8 mouse cellular contexts compared by ENCODE assay signal in genomic region chr17:56326153-56327147, GRCm38 (mm10). TPM values are rescaled to one million over a fixed set of nuclear protein-coding genes. Genes with fewer than 3 reads are reported as not detected.
DNase-seq lines count a peak whose midpoint lies in the region; ATAC-seq and TF ChIP-seq lines count a peak whose summit lies in the region.

No protein-coding gene starts in this region.

- DNase-seq in heart, postnatal 4 days, result no peak
- DNase-seq in G1E (ENCODE audit: low spot score), result no peak
- DNase-seq in embryonic facial prominence, embryonic 11.5 days (ENCODE audit: low spot score), result peak; percentile 60
- DNase-seq in natural killer cell, adult 2 months (ENCODE audit: low spot score in 2 of 2), result no peak
- no peak for DNase-seq in gastrocnemius, postnatal 10 days

- H3K27ac ChIP-seq in heart, embryonic 16.5 days (ENCODE audit: low read length), result peak overlapping the region; percentile 93
- peak overlapping the region; percentile 74 for H3K27ac ChIP-seq in embryonic facial prominence, embryonic 11.5 days (replicated peaks; ENCODE audit: low read depth, low read length)
- H3K27ac ChIP-seq in intestine, postnatal 0 days (ENCODE audit: low read depth, low read length), result peak overlapping the region; percentile 97
- H3K27ac ChIP-seq in midbrain, embryonic 12.5 days (replicated peaks), result peak overlapping the region; percentile 95

- H3K4me2 ChIP-seq in heart, embryonic 16.5 days (ENCODE audit: low read depth, low read length), result peak overlapping the region; percentile 96
- peak overlapping the region; percentile 88 for H3K4me2 ChIP-seq in embryonic facial prominence, embryonic 11.5 days (ENCODE audit: low read depth, low read length)
- peak overlapping the region; percentile 92 for H3K4me2 ChIP-seq in intestine, postnatal 0 days (replicated peaks; ENCODE audit: low read depth)
- H3K4me2 ChIP-seq in midbrain, embryonic 12.5 days (replicated peaks), result peak overlapping the region; percentile 70

- H3K9ac ChIP-seq in heart, embryonic 16.5 days (ENCODE audit: low read length), result peak overlapping the region; percentile 89
- peak overlapping the region; percentile 90 for H3K9ac ChIP-seq in embryonic facial prominence, embryonic 11.5 days (replicated peaks; ENCODE audit: low read length)
- H3K9ac ChIP-seq in intestine, postnatal 0 days (ENCODE audit: low read depth, low read length), result peak overlapping the region; percentile 91
- H3K9ac ChIP-seq in midbrain, embryonic 12.5 days (replicated peaks), result peak overlapping the region; percentile 94

- peak; percentile 35 for ATAC-seq in heart, embryonic 16.5 days (replicated peaks; ENCODE audit: extremely low read depth, insufficient read depth, low FRiP score)
- ATAC-seq in G1E (ENCODE audit: extremely low read depth, insufficient number of reproducible peaks, low FRiP score, poor library complexity, severe bottlenecking), result no peak
- peak; percentile 41 for ATAC-seq in embryonic facial prominence, embryonic 11.5 days (replicated peaks; ENCODE audit: insufficient number of reproducible peaks, low FRiP score, low TSS enrichment, low read depth)
- ATAC-seq in intestine, postnatal 0 days, result peak; percentile 44
- no peak; the same call in 1 of the 2 replicates for ATAC-seq in midbrain, embryonic 12.5 days (ENCODE audit: low FRiP score, low read depth)

- H3K4me1 ChIP-seq in heart, embryonic 16.5 days (ENCODE audit: control insufficient read depth, insufficient read depth, low read length), result peaks cover 44% of the 10 kb centered on the region
- peaks cover 69% of the 10 kb centered on the region for H3K4me1 ChIP-seq in G1E (ENCODE audit: insufficient read depth, low read depth, low read length)
- H3K4me1 ChIP-seq in embryonic facial prominence, embryonic 11.5 days (ENCODE audit: control insufficient read depth, insufficient read depth, low read length), result peaks cover 5% of the 10 kb centered on the region; the same call in 1 of the 2 replicates
- H3K4me1 ChIP-seq in intestine, postnatal 0 days (replicated peaks; ENCODE audit: control insufficient read depth, insufficient read depth, low read length), result peaks cover 10% of the 10 kb centered on the region; the same call in 1 of the 2 replicates
- H3K4me1 ChIP-seq in midbrain, embryonic 12.5 days, result peaks cover 46% of the 10 kb centered on the region

- peaks cover 9% of the 10 kb centered on the region for H3K36me3 ChIP-seq in heart, embryonic 16.5 days (ENCODE audit: control insufficient read depth, insufficient read depth)
- H3K36me3 ChIP-seq in G1E (replicated peaks), result peaks cover 64% of the 10 kb centered on the region
- H3K36me3 ChIP-seq in embryonic facial prominence, embryonic 11.5 days (replicated peaks; ENCODE audit: control insufficient read depth, insufficient read depth, low read depth, low read length), result no peaks in the 10 kb centered on the region
- peaks cover 14% of the 10 kb centered on the region; the same call in 1 of the 2 replicates for H3K36me3 ChIP-seq in intestine, postnatal 0 days (ENCODE audit: control insufficient read depth, insufficient read depth)
- peaks cover 12% of the 10 kb centered on the region for H3K36me3 ChIP-seq in midbrain, embryonic 12.5 days

- H3K4me3 ChIP-seq in heart, embryonic 16.5 days (ENCODE audit: low read length), result peak overlapping the region; percentile 79
- peak overlapping the region; percentile 84 for H3K4me3 ChIP-seq in G1E (ENCODE audit: low read depth, low read length)
- H3K4me3 ChIP-seq in embryonic facial prominence, embryonic 11.5 days (ENCODE audit: low read depth, low read length), result peak overlapping the region; percentile 87
- H3K4me3 ChIP-seq in intestine, postnatal 0 days (ENCODE audit: low read depth, low read length), result peak overlapping the region; percentile 77
- peak overlapping the region; percentile 90 for H3K4me3 ChIP-seq in midbrain, embryonic 12.5 days

- 2% methylated on average over 63 of the region's 67 CpGs for WGBS in heart, embryonic 16.5 days
- WGBS in embryonic facial prominence, embryonic 11.5 days, result 3% methylated on average over 66 of the region's 67 CpGs
- WGBS in intestine, postnatal 0 days, result 2% methylated on average over 58 of the region's 67 CpGs
- WGBS in midbrain, embryonic 12.5 days, result 3% methylated on average over 56 of the region's 67 CpGs

- TF ChIP-seq CTCF in G1E (IDR thresholded peaks at IDR 0.05; ENCODE audit: low read depth, low read length), result no peak
- no peak for TF ChIP-seq CTCF in intestine, postnatal 0 days (IDR thresholded peaks at IDR 0.05; ENCODE audit: low read depth)

- no peaks in the 10 kb centered on the region for H3K9me3 ChIP-seq in heart, embryonic 16.5 days (replicated peaks; ENCODE audit: control insufficient read depth, low read length)
- H3K9me3 ChIP-seq in G1E (replicated peaks), result no peaks in the 10 kb centered on the region
- H3K9me3 ChIP-seq in embryonic facial prominence, embryonic 11.5 days (replicated peaks; ENCODE audit: control insufficient read depth, low read length), result no peaks in the 10 kb centered on the region
- no peaks in the 10 kb centered on the region for H3K9me3 ChIP-seq in intestine, postnatal 0 days (ENCODE audit: control insufficient read depth)
- H3K9me3 ChIP-seq in midbrain, embryonic 12.5 days, result no peaks in the 10 kb centered on the region

- H3K27me3 ChIP-seq in heart, embryonic 16.5 days (ENCODE audit: control insufficient read depth, insufficient read depth, low read length), result no peaks in the 10 kb centered on the region
- no peaks in the 10 kb centered on the region for H3K27me3 ChIP-seq in G1E (ENCODE audit: insufficient read depth, low read length)
- H3K27me3 ChIP-seq in embryonic facial prominence, embryonic 11.5 days (ENCODE audit: control insufficient read depth, insufficient read depth, low read length), result no peaks in the 10 kb centered on the region
- H3K27me3 ChIP-seq in intestine, postnatal 0 days (replicated peaks; ENCODE audit: control insufficient read depth, insufficient read depth, low read length), result no peaks in the 10 kb centered on the region
- H3K27me3 ChIP-seq in midbrain, embryonic 12.5 days, result no peaks in the 10 kb centered on the region

RNA-seq across cellular contexts. Expression of gene Kdm4b, which starts 0.6 kb away (rescaled TPM):
- 23.8 and 33.0 TPM in 2 replicates for polyA plus RNA-seq in heart, embryonic 16.5 days (2015; fragmentation: Nextera tagmentation; extraction: Ambion mirVana)
- total RNA-seq in heart, postnatal 4 days (2021), result 10 to 100 TPM; 38.9 to 40.5 TPM
- 28.3 and 35.1 TPM in 2 replicates for total RNA-seq in G1E (2014; fragmentation: Nextera tagmentation)
- total RNA-seq in G1E (2017), result 21.5 and 24.6 TPM in 2 replicates
- 31.1 and 32.3 TPM in 2 replicates for polyA plus RNA-seq in G1E (2012)
- 27.3 and 28.2 TPM in 2 replicates for polyA plus RNA-seq in embryonic facial prominence, embryonic 11.5 days (2014; fragmentation: Nextera tagmentation; extraction: Ambion mirVana)
- polyA plus RNA-seq in intestine, postnatal 0 days (2015; fragmentation: Nextera tagmentation; extraction: Ambion mirVana), result 8.1 TPM in 2 replicates
- polyA plus RNA-seq in midbrain, embryonic 12.5 days (2016; fragmentation: Nextera tagmentation; extraction: Ambion mirVana), result 75.1 and 80.4 TPM in 2 replicates
- 10 to 100 TPM; 24.9 to 28.6 TPM for total RNA-seq in gastrocnemius, postnatal 10 days (2021)

RNA-seq across cellular contexts. Expression of gene Uhrf1, which starts 23.3 kb away (rescaled TPM):
- 76.6 and 94.0 TPM in 2 replicates for polyA plus RNA-seq in heart, embryonic 16.5 days (2015; fragmentation: Nextera tagmentation; extraction: Ambion mirVana)
- total RNA-seq in heart, postnatal 4 days (2021), result 10 to 100 TPM; 71.8 to 76.7 TPM
- total RNA-seq in G1E (2014; fragmentation: Nextera tagmentation) (108 and 118 TPM in 2 replicates), G1E (2017) (173 and 186 TPM in 2 replicates)
- 193 and 196 TPM in 2 replicates for polyA plus RNA-seq in G1E (2012)
- 118 and 119 TPM in 2 replicates for polyA plus RNA-seq in embryonic facial prominence, embryonic 11.5 days (2014; fragmentation: Nextera tagmentation; extraction: Ambion mirVana)
- polyA plus RNA-seq in intestine, postnatal 0 days (2015; fragmentation: Nextera tagmentation; extraction: Ambion mirVana), result 22.5 and 23.5 TPM in 2 replicates
- polyA plus RNA-seq in midbrain, embryonic 12.5 days (2016; fragmentation: Nextera tagmentation; extraction: Ambion mirVana), result 161 and 166 TPM in 2 replicates
- 10 to 100 TPM; 14.4 to 20.3 TPM for total RNA-seq in gastrocnemius, postnatal 10 days (2021)

RNA-seq across cellular contexts. Expression of gene Arrdc5, which starts 26.4 kb away (rescaled TPM):
- polyA plus RNA-seq in heart, embryonic 16.5 days (2015; fragmentation: Nextera tagmentation; extraction: Ambion mirVana), result 0.21 TPM in 1 of 2 replicates, not detected in the other
- not detected for total RNA-seq in heart, postnatal 4 days (2021)
- total RNA-seq in G1E (2014; fragmentation: Nextera tagmentation) (not detected in 2 replicates), G1E (2017) (not detected in 2 replicates)
- polyA plus RNA-seq in G1E (2012), result not detected in 2 replicates
- polyA plus RNA-seq in embryonic facial prominence, embryonic 11.5 days (2014; fragmentation: Nextera tagmentation; extraction: Ambion mirVana), result not detected in 2 replicates
- not detected in 2 replicates for polyA plus RNA-seq in intestine, postnatal 0 days (2015; fragmentation: Nextera tagmentation; extraction: Ambion mirVana)
- polyA plus RNA-seq in midbrain, embryonic 12.5 days (2016; fragmentation: Nextera tagmentation; extraction: Ambion mirVana), result not detected in 2 replicates
- total RNA-seq in gastrocnemius, postnatal 10 days (2021), result not detected

RNA-seq across cellular contexts. Expression of gene Plin3, which starts 33.8 kb away (rescaled TPM):
- 79.3 and 89.4 TPM in 2 replicates for polyA plus RNA-seq in heart, embryonic 16.5 days (2015; fragmentation: Nextera tagmentation; extraction: Ambion mirVana)
- 10 to 100 TPM; 56.3 to 65.7 TPM for total RNA-seq in heart, postnatal 4 days (2021)
- total RNA-seq in G1E (2014; fragmentation: Nextera tagmentation), result 8.1 and 12.3 TPM in 2 replicates
- total RNA-seq in G1E (2017), result 55.9 and 64.1 TPM in 2 replicates
- polyA plus RNA-seq in G1E (2012), result 12.2 and 12.7 TPM in 2 replicates
- 33.0 and 48.5 TPM in 2 replicates for polyA plus RNA-seq in embryonic facial prominence, embryonic 11.5 days (2014; fragmentation: Nextera tagmentation; extraction: Ambion mirVana)
- 521 and 545 TPM in 2 replicates for polyA plus RNA-seq in intestine, postnatal 0 days (2015; fragmentation: Nextera tagmentation; extraction: Ambion mirVana)
- 28.9 and 29.0 TPM in 2 replicates for polyA plus RNA-seq in midbrain, embryonic 12.5 days (2016; fragmentation: Nextera tagmentation; extraction: Ambion mirVana)
- 10 to 100 TPM; 37.2 to 41.7 TPM for total RNA-seq in gastrocnemius, postnatal 10 days (2021)

RNA-seq across cellular contexts. Expression of gene Ticam1, which starts 49.9 kb away (rescaled TPM):
- polyA plus RNA-seq in heart, embryonic 16.5 days (2015; fragmentation: Nextera tagmentation; extraction: Ambion mirVana), result 7.6 and 8.6 TPM in 2 replicates
- total RNA-seq in heart, postnatal 4 days (2021), result 10 to 100 TPM; 10.3 to 10.8 TPM
- total RNA-seq in G1E (2014; fragmentation: Nextera tagmentation) (15.2 and 16.2 TPM in 2 replicates), G1E (2017) (4.9 and 5.7 TPM in 2 replicates)
- 7.4 and 8.1 TPM in 2 replicates for polyA plus RNA-seq in G1E (2012)
- 2.9 and 3.6 TPM in 2 replicates for polyA plus RNA-seq in embryonic facial prominence, embryonic 11.5 days (2014; fragmentation: Nextera tagmentation; extraction: Ambion mirVana)
- 15.8 and 16.0 TPM in 2 replicates for polyA plus RNA-seq in intestine, postnatal 0 days (2015; fragmentation: Nextera tagmentation; extraction: Ambion mirVana)
- 1.7 TPM in 2 replicates for polyA plus RNA-seq in midbrain, embryonic 12.5 days (2016; fragmentation: Nextera tagmentation; extraction: Ambion mirVana)
- total RNA-seq in gastrocnemius, postnatal 10 days (2021), result 1 to 10 TPM; 6.6 to 6.8 TPM

Comparison
In these comparisons a context has a peak if more than half of its experiments do, and no peak if none do; other contexts are left out.
1. ATAC-seq: peak in heart, embryonic 16.5 days (single experiment), embryonic facial prominence, embryonic 11.5 days (single experiment) and intestine, postnatal 0 days (single experiment); none in G1E (single experiment) and midbrain, embryonic 12.5 days (single experiment).
2. Peak in every context shown above with its lines, with median percentiles within 50 percentile points of each other: H3K27ac ChIP-seq, H3K4me2 ChIP-seq, H3K4me3 ChIP-seq and H3K9ac ChIP-seq.